Mouse (Mus musculus) cerebellum, adult (tissue): ENCODE results near the gene Tgfbr2.

Experiments
- ATAC-seq: cut with Nextera tagmentation; 2 replicates; pipeline ENCODE4 v1.9.2; 2017; ENCODE audit warnings: mild to moderate bottlenecking, moderate library complexity, mixed read lengths; ENCODE audit not compliant: insufficient number of reproducible peaks, low FRiP score, low TSS enrichment

Tgfbr2 gene

DNA sequence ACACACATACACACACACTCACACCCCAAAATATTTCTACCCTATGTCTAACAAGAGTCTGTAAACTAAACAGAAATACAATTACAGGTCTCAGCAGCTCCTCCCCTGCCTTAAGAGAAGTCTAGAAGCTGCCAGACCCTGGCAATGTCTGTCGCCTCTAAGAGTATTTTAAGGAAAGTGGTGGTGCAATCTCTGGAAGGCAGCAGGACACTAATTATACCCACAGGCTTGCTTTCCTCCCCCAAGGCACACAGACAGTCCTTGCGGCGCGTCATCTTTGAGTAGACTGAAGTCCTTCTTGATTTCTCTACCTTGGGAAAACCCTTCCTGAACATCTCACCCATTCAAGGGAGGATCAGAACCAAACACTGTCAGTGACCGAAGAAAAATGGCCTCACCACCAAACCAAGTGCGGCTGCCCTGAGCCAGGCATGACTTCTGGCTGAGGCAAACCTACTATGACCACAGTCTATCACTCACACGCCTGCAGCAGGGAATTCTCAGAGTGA is 12.2 kb downstream of the Tgfbr2 start:
- no peak for ATAC-seq

DNA sequence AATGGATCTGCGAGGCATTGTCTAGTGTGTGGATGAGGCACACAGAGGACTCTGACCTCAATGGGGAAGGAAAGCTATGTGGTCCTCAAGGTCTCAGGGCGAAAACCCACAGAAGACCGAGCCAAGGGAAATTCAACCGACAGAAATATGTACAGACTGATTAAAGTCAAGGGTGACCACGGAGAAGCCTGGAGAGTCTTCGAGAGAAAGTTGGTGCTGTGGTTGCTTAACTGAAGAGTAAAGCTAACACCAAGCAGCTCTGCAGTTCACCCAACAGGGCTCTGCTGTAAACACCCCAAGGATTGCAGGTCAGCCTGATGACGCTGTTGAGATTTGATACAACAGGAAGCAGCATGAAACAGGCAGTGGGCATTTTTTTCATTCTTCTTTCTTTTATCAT is 14.3 kb downstream of the Tgfbr2 start:
- no peak for ATAC-seq

DNA sequence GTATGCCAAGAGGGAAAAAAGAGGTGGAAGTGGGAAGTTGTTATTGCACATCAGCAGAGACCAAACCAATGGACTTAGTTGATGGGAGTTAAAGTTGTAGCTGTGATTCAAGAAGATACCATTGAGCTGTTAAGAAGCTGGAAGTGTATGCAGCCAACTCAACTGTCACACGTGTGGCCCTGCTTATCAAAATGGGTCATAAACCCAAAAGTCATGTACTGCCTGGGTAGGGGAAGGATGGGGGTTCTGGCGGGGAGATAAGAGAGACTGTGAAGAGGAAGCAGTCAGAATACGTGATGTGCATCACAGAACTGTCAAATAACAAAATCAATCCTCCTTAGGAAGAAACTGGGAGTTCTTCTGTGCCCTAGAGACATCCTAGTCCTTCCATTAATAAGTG is 15.1 kb downstream of the Tgfbr2 start:
- ATAC-seq = no peak

DNA sequence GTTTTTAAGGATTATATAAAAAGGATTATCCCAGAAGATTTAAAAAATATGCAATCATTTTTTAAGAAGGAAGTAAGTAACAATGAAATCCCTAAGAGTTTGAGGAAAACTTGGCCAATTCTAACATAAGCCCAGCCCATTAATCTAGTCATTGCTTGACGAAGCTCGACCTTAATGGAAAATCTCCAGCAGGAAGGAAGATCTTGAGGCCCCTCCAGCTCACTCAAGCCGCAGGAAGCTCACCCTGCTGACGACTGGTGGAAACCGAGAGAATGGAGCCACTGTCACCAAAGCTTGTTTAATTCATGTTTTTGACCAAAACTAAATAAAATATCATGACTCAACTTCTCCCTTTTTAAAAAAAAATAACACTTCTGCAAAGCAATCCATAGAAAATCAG is 18.7 kb downstream of the Tgfbr2 start:
- no peak for ATAC-seq

GRCm38 (mm10) chr9:116152878-116153277 is 22.3 kb downstream of the Tgfbr2 start:
- ATAC-seq = no peak

GRCm38 (mm10) chr9:116150725-116151396 is 24.3 kb downstream of the Tgfbr2 start:
- ATAC-seq = no peak

DNA sequence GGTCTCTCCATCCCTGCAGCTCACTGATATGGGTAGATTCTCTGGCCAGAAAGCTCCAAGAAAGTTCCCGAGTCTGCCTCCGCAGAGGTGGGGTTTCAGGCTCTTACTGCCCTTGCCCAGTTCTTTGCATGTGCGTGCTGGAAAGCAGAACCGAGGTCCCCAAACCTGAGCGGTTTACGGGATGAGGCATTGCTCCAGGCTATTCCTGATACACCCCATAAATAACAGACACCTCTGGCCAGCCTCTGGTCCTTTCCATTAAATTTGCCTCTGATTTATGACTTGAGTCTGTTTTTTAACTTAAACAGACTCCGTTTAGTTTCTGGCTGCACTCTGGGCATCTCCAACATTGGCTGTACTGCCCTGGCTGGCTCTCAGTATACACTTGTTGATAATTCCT is 26.4 kb downstream of the Tgfbr2 start:
- ATAC-seq = no peak

DNA sequence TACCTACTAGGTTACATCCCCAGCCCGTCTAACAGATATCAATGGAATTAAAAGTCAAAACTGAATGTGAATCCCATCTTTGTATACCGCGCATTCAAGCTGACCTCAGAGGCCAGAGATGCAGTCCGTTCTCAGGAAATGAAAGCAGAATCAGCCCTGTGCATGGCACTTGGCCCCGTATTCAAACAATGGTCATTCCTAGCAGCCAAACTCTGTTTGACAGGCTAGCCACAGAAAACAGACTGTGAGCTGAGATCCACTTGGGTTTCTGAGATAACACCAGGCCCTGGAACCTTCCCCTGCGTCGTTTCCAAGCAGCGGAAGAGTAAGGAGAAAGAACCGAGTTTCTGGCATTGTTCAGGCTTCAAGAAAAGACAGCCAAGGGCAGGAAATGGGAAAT is 28.9 kb downstream of the Tgfbr2 start:
- no peak for ATAC-seq

DNA sequence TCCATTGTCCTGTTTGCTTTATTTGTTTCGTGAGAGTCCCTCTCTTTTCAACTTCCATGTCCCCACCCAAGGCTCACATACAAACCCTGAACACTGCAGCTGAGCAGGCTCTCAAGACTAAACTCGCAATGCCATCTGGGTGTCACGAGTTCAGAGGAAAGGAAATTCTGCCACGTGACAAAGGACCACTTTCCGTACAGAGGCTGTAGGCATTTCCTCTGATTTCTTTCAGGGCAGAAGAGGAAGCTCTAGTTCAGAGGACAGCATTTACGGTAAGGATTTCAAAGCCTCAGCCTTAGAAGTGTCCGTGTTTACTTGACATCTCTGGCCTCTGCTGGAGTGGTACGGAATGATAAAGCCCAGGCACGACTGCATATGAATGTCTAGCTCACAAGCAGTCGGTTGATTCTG is 29.9 kb downstream of the Tgfbr2 start:
- no peak for ATAC-seq

- no peak for ATAC-seq
These were observed 34.7 kb downstream of the Tgfbr2 start for GRCm38 (mm10) chr9:116140422-116140821.

DNA sequence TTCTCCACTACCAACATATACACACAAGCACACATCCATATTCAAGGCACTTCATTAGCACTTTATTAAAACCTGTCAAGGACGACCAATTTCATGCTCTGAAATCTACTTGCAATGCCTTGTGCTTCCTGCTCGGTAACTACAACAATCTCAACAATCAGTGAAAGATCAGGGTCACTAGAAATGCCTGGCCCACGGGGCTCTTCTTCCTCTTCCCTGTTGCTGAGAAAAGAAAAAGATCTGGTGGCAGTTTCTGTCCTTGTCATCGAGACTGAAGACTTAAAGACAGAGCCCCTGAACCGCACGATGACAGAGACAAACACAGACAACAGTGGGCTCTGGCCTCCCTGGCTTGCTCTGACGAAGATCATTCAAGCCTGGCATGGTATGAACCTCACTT is 35.6 kb downstream of the Tgfbr2 start:
- no peak for ATAC-seq

GRCm38 (mm10) chr9:116138595-116139134 is 36.5 kb downstream of the Tgfbr2 start:
- ATAC-seq = no peak

DNA sequence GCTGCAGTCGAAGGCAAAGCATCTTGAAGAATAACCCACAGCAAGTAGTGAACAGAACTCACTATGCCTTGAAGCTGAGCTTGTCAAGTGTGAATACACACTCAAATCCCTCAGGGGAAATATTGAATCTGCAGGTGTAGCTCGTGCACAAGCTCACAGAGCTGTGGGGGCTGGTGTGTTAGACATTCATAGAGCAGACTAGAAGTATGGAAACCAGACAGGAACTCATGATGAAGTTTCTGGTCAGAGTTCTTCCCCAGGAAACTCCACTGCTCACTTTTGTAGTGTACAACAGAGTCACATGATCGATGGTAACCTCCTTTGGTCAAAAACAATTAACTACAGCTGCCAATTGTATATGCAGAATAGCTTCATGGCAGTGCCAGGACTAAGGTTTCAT is 37.5 kb downstream of the Tgfbr2 start:
- no peak for ATAC-seq

DNA sequence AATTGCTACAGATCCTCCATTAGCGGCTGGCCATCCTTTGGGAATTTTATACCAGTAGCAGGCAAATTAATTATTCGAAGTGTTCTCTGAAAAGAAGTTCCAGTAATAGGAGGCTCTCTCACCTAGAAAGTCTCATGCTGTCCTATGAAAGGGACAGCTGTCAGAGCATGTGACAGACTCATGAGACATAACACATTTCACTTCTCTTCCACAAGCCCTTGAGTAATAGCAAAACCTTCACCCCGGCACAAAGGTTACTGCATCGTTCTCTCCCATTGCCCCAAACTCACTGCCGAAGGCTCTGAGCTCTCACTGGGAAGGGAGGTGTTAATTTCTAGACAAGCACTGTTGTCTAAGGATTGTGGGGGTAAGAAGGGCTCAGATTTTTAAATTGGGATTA is 38.3 kb downstream of the Tgfbr2 start:
- no peak for ATAC-seq

- no peak for ATAC-seq
These were observed 39.0 kb downstream of the Tgfbr2 start for GRCm38 (mm10) chr9:116136146-116136545.

GRCm38 (mm10) chr9:116134488-116134887 is 40.7 kb downstream of the Tgfbr2 start:
- no peak for ATAC-seq

DNA sequence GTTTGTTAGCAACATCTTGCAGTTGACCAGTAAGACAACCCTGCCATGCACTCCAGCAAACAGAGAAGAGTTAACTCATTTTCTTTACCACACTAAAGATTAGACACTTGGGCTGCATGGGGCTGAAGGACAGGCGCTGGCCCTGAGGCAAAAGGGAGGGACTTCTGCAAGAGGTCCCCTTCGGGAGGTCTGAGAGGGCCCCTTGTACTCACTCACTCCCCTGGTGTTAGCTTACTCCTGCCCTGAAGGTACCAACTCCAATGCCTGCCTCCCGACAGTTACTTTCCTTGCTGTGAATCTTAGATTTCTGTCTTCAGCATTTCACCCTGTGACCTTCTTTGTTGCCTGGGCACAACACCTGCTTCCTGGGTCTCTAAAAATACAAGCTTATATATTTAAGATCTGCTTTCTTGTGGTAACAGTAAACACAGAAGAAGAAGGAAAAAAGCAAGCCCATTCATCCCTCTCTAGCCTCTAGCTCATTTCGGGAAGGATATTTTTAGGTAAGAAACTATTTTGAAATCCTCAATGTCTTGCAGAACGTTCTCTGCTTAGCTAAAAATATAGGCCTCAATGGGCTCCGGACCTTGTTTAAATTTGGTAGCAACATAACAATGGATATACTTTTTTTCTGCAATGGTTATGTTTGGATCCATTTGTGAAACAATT is 41.7 kb downstream of the Tgfbr2 start:
- ATAC-seq = no peak

GRCm38 (mm10) chr9:116128886-116129285 is 46.3 kb downstream of the Tgfbr2 start:
- no peak for ATAC-seq

DNA sequence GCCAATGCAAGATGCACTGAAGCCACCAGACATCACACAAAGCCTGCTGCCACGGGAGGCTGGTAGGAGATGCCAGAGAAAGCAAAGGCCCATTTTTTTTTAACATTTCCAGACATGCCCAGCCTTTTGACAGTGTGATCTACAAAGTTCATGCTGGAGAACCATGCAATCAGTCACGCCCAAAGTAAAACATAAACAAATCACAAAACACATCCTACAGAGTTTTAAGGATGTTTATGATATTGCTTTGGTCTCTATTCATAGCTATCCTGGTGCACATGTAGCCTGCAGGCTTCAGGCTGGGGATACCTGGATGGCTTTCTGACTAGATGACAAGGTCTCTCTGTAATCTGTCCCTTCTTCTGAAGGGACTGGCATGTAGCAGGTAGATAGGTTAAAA is 46.8 kb downstream of the Tgfbr2 start:
- ATAC-seq = no peak

DNA sequence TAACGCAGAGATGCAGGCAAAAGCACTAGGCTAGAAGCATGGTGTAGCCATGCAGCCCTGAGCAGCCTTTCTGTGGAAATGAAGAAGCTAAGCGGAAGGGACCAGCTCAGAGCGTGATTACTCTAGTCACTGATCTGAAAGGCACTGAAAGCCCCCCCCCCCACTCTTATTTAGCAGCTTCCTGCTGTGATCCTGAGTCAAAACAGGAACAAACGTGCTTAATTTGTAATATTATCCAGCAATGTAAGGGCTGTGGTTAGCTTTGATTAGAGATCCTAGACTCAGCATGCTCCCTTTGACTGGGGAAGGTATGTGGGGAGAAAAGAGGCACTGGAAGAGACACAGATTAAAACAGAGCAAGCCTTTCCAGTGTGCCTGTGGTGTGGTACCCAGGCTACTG is 48.7 kb downstream of the Tgfbr2 start:
- ATAC-seq = no peak

DNA sequence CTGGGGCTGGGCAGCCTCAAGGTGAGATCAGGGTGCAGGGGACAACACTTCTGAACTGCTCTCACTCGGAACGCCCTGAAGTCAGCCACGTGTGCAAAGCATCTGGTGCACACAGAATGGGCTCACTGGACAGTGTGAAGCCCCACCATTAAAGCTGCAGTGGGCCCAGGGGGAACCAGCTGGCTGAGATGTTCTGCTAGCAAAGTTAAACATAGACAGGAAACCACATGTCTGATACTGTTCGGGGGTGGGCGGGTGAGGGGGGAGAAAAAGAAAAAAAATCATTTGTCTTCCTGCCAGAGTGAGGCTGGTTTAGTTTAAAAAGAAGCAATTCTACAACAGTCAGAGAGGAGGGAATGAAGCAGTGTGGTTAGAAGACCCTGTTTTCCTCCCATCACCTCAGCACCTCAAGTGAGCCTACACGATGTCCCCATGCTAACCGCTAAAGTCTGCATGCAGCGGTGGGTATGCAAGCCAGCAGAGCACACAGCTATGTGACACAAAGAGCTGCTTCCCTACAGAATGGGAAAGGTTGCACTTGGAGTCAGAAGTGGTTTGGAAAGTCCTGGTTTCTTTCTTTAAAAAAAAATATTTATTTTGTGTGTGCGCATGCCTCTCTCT is 52.1 kb downstream of the Tgfbr2 start:
- no peak for ATAC-seq
